Mouse (Mus musculus): ENCODE results near the gene Ndufa6. TPM values are rescaled to one million over a fixed set of nuclear protein-coding genes. Genes with fewer than 3 reads are reported as not detected.
"Not testable (repeated sequence)": the region's sequence is repeated elsewhere in the genome, so short reads cannot be mapped to it uniquely, and the experiment has no call there.

The Ndufa6 gene
- total RNA-seq (2022), result 100 to 1,000 TPM; 177 to 207 (median 191) TPM

DNA sequence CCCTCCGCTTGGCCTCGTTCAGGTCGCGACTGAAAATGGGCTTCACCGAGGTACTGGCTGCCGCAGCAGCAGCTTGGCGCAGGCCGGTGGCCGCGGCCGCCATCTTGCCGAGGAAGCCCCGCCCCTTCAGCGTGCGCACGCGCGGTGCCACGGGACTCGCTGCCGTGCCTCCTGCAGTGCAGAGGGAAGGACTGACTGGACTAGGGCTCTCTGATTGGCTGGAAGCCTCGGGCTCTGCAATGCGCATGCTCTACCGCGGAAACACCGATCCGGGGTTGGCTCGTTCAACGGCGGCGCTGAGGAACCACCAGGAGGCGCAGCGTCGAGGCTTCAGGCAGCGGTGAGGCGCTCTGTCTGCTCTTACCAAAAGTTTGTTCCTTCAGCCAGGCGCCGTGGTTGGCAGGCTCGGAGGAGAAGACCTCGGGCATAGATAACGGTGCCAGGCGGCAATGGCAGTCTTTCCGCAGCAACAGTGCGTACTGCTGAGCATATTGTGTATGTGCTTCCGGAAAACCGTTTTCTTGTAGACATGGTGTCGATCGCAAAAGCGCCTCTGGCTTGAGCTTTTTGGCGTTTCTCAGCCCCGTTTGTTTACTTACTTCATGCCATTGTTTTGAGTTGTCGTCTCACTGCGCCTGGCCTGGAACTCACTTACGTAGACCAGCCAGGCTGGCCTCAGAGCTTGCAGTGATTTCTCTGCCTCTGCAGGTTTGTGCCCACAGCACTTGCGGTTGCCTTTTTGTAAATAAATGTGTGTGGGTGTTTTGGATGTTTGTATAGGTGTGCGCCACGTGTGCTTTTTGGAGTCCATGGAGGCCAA, at the start of gene Ndufa6:
Gene Ndufa6, minus strand, starts transcription at position 197 of the 820 bp plus-strand sequence.
- DNase-seq (ENCODE audit: low spot score in 2 of 2), result peak; percentile 96 to 97

DNA sequence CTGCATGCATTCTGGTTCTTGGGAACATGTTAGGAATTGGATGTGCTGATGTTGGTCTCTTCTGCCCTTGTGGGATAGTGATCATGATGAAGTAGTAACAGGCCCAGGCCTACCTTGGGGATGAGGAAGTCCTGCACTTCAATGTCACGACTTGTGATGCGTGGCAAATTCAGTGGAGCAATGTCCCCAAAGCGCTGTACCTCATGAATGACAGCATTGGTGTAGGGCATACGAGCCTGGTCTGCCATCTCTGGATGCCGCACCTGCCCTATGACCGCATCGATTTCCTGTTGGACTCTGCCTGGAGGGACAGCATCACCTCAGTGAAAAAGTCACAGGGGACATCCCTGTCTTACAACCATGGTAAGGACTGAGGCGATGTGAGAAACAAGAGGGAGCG, 49.5 kb upstream of the Ndufa6 start:
- DNase-seq (ENCODE audit: low spot score in 2 of 2), result no peak

- DNase-seq (ENCODE audit: low spot score in 2 of 2), result no peak
Observed at GRCm38 (mm10) chr15:82402741-82403140, 48.6 kb upstream of the Ndufa6 start.

DNA sequence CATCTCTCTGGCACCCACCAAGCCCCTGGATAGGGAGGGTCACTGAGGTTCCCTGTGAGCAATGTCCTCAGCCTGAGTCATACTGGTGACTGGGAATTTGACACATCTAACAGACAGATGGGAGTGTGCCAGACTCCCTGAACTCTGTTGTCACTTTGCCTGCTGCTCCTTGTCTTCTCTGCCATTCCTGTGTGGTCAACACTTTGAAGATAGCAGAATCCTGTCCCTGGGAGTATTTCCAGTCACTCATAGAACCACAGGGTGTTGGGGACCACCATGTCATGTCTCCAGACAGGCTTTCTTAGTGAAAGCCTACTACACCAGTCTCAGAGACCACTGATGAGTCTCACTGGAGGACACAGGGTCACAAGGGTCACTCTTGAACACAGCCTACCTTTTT, 48.0 kb upstream of the Ndufa6 start:
- DNase-seq (ENCODE audit: low spot score in 2 of 2), result no peak

DNA sequence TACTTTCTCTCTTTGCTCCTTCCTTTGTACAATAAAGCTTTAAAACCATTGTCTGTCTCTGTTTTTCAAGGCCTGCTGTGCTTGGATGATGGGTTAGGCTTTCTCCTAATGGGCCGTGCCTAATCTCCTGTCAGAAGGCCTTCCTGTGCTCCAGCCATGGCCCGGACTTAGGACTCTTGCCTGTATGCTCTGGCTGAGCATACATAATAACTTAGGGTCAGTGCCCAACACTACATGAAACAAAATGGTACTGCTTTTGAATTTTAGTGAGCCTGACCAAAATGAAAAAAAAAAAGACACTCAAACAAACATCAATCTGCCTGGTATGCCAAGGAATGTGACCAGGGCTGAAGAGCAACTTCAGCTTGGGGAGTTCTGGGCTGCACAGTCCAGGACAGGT, 47.4 kb upstream of the Ndufa6 start:
- no peak for DNase-seq (ENCODE audit: low spot score in 2 of 2)

DNA sequence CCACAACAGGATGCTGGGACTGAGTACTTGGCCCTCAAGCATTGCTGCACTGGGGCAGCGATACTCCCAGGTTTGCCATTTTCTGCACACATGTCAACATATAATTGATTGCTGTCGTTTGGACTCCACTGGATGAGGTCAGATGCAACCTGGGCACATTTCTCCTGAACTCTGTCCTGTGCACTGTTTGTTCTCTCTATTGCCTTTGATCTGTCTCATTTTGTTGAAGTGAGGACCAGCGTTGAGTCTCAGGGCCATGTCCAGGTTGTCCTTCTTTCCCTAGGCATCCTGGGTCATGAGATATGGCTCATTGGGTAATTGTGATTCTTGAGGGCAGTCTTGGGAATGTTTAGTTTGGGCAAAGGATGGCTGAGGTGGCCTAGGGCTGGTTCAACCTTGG, 41.8 kb upstream of the Ndufa6 start:
- DNase-seq (ENCODE audit: low spot score in 2 of 2), result not testable (repeated sequence)

DNA sequence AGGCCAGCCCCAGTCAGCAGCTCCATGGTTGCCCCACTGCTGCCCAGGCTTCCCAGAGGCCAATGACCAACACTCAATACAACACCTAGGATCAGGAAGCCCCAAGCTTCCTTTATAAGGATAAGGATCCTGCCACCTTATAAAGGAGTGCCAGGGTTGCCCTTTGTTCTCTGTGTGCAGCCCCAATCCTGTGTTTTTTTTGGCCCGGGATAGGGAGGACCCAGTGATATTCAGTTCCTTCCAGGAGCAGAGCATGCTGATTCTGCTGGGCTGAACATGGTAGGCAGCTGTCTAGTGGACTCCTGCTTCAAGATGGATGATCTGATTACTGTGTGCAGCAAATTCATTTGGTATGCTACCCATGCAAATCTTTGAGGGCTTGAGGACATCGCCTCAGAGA, 39.8 kb upstream of the Ndufa6 start, which contains the start of gene Cyp2d11:
Gene Cyp2d11, minus strand, starts transcription at position 101 of the 400 bp plus-strand sequence.
- not testable (repeated sequence) for DNase-seq (ENCODE audit: low spot score in 2 of 2)

GRCm38 (mm10) chr15:82389916-82390315, 35.8 kb upstream of the Ndufa6 start:
- not testable (repeated sequence) for DNase-seq (ENCODE audit: low spot score in 2 of 2)

DNA sequence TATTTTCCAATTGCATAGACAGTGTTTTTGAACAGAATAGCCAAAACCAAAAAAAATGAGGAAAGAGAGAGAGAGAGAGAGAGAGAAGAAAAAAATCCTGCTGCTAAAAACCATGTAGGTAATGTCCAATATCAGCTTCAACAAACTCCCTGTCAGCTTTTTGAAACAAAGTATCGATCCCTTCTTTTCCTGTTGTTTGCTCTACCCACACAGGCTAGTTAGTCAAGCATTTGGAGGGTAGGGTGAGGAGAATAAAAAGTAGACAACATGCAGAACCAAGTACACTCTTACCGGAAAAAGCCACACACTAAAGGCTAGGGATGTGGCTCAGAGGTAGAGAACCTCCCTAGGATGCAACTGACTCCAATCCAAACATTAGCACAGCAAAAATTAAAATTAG, 31.6 kb upstream of the Ndufa6 start:
- no peak for DNase-seq (ENCODE audit: low spot score in 2 of 2)

GRCm38 (mm10) chr15:82382441-82382840, 28.3 kb upstream of the Ndufa6 start:
- DNase-seq (ENCODE audit: low spot score in 2 of 2), result no peak

DNA sequence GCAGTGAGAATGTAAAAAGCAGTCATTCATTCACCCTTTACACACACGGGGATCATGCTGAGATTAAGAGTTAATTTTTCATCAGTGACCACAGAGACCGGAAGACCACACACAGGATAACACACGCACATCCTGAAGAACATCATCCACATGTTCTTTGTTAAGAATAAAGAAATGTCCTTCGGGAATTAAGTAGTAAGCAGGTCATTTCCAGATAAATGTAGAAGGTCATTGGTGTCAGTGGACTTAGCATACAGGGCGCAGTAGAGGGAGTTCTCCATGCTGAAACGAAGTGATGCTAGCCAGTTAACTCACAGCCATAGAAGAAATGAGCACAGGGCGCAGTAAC, 26.6 kb upstream of the Ndufa6 start:
- no peak for DNase-seq (ENCODE audit: low spot score in 2 of 2)

DNA sequence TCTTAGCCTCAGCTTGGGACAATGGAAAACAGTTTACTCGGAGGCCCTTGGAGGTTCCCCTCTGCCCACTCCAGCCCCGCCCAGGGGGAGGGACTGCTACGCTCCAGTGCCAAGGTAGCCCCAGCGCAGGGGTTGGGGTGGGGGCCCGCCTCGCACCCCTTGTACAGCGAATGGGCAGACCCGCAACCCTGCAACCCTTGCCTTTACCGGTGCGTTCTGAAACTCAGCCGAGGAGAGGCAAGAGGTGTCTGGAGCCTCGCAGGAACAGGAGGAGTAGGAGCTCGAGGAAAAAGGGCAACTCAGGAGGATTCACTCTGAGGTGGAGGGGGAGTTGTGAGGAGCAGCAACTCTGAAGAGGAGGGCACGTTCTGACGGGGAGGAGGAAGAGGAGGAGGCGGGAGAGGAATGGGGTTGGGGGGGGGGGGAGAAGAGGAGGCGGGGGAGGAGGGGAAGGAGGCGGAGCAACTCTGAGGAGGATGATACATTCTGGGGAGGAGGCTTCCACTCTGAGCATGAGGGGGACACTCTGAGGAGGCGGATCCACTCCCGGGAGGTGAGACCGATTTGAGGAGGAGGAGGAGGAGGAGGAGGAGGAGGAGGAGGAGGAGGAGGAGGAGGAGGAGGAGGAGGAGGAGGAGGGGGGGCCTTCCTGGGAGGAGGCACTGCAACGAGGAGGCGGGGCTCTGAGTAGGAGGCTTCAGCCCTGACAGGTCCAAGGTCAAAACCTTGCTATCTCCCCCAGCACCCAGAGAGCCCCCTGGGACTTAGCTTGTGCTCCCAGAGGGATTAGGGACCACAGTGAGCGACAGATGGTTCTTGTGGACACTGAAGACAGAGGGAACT, 26.0 kb upstream of the Ndufa6 start, which contains the start of gene Cyp2d22:
Gene Cyp2d22, minus strand, starts transcription at position 390 of the 843 bp plus-strand sequence.
- no peak for DNase-seq (ENCODE audit: low spot score in 2 of 2)

- no peak for DNase-seq (ENCODE audit: low spot score in 2 of 2)
Observed at GRCm38 (mm10) chr15:82379511-82379870, 25.4 kb upstream of the Ndufa6 start.

- no peak for DNase-seq (ENCODE audit: low spot score in 2 of 2)
Observed at GRCm38 (mm10) chr15:82378261-82379180, 24.4 kb upstream of the Ndufa6 start.

DNA sequence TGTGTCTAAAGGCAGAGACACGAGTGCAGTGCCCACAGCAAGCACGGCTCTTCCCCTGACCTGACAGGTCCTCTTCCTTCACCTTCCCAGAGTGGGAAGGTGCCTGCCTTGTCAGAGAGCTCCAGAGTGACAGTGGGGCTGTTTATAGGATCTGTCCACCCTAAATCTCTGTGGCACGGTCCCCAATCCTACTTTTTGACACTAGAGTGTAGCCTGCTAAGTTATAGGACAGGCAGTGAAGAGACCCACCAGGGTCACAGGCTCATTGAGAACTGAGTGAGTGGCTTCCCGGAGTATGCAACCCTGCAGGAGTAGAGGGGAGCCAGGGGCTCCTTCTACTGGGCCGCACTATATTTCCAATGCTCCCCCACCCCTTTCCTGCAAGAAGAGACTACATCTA, 23.6 kb upstream of the Ndufa6 start:
- DNase-seq (ENCODE audit: low spot score in 2 of 2), result no peak

GRCm38 (mm10) chr15:82376393-82377138, 22.4 kb upstream of the Ndufa6 start:
- DNase-seq (ENCODE audit: low spot score in 2 of 2), result peak; percentile 80 to 82

DNA sequence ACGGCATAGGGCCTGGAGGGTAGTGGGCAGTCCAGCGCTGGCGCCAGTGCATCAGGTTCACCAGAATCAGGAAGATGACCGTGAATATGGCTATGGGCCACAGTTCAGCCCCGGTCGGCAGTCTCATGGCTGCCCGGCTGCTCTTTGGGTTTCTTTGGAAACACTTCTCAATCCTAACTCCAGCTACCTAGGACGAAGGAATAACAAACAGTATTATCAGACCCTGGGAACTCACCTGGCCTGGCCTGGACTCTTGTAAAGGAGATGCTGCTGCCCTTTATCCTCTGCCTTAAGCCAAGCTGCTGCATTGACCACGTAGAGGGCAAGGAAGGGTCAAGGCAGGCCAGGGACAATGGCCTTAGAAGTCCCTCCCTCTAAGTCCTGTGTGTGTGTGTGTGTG, 21.7 kb upstream of the Ndufa6 start:
- no peak for DNase-seq (ENCODE audit: low spot score in 2 of 2)

DNA sequence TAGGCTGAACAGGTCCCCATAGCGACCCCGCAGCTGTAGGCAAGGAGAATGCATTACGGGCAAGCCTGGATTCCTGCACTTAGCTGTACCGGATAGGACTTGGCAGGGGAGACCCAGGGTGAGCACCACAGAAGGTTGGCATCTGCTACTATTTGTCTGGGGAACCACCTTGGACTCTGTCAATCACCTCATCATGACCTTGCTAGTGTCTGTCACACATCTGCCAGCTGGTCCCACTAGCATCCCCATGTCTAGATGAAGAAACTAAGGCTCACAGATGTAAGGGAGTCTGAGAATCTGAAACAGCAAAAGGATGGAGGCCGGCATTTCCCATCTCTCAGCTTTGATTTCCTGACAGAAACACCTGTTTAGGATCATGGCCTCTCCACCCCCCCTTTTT, 20.3 kb upstream of the Ndufa6 start:
- no peak for DNase-seq (ENCODE audit: low spot score in 2 of 2)

- DNase-seq (ENCODE audit: low spot score in 2 of 2), result no peak
Observed at GRCm38 (mm10) chr15:82372991-82373390, 18.9 kb upstream of the Ndufa6 start.

- no peak for DNase-seq (ENCODE audit: low spot score in 2 of 2)
Observed at GRCm38 (mm10) chr15:82372446-82372845, 18.3 kb upstream of the Ndufa6 start.

DNA sequence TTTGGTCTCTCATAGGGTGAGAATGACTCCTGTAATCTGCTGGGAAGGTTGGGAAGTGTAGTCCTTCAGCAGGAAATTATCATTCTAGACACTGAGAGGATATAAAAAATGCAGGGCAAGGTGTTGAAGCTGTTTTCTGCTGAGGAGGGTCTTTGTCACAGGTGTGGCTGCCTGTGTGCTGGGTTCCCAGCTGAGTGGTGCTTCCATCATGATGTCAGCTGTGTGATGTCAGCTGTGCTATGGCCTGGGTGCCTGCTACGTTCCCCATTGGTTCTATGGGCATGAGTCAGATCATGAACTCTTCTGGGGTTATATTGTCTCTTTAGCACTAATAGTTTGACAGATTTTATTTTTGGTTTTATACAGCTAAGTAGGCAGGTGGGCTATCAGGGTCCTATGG, 14.7 kb upstream of the Ndufa6 start:
- no peak for DNase-seq (ENCODE audit: low spot score in 2 of 2)

Measured in layer of hippocampus, adult 8-10 months (tissue).